Mouse (Mus musculus) urinary bladder, adult 2 months (tissue): Measurements from ENCODE around the gene Immp2l. TPM values are rescaled to one million over a fixed set of nuclear protein-coding genes. Genes with fewer than 3 reads are reported as not detected.

Source experiments
- DNase-seq: peaks from one replicate; pipeline ENCODE4 v3.0.0; 2022; ENCODE audit warnings: low spot score
- polyA plus RNA-seq: library from polyadenylated mRNA; depleted of rRNA; stranded (reverse); fragments of >200 nt; gene quantifications from 2 replicates; pipeline ENCODE4 v1.2.3, GENCODE M21; 2012

Gene Immp2l
- polyA plus RNA-seq, 1 experiment: 6.9 TPM

DNA sequence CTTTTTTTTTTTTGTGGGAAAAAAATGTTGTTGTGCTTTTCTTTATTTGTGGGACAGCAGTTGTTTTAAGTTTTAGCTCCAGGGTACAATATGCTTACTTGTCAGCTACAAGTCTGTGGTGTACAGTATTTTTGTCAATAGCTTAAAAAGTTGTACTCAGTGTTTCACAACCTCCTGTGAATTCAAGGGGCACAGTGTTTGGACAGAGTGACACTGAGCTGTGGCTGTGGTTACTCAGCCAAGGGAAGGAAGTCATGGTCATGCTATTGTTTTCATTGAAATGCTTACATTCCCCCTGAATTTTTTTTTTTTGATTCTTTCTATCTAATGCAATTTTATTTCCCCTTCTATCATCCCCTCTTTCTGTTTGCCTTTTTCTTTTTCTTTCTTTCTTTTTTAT is 159.0 kb downstream of the Immp2l start:
- DNase-seq: no peak

- no peak for DNase-seq
These were observed 161.2 kb downstream of the Immp2l start for GRCm38 (mm10) chr12:41185060-41185459.

DNA sequence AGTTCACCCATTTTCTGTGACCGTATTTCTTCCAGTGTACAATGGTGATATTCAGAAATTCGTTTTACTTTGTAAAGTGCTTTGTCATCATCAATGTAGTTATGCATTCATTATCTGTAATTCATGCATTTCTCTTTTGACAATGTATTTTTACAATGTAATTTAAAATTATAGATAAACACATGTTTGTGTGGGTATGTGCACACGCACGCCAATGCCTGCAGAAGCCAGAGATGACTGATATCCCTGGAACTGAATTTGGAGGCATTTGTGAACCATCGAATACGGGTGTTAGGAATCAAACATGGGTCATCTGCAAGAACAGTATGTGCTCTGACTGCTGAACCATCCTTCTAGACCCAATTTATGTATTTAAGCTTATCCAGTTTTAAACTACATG is 161.6 kb downstream of the Immp2l start:
- no peak for DNase-seq

DNA sequence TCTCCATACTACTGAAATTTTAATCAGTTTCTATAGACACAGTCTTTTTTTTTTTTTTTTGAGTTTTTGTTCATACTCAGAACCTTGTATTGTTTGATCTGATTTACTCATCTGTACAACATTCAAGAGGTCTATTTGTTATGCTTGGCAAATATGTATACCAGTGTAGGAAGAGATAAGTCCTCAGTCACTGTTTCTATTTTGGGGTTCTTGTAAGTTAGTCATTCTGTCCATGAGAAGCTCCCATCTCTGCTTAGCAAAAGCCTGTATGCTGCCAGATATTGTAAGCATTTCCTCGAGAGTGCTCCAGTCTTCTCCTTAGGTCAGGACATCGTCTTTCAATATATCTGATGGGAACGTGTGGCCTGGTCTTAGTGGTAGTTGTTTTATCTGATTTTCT is 168.9 kb downstream of the Immp2l start:
- no peak for DNase-seq

- DNase-seq: no peak
These were observed 172.5 kb downstream of the Immp2l start for GRCm38 (mm10) chr12:41196374-41196773.

DNA sequence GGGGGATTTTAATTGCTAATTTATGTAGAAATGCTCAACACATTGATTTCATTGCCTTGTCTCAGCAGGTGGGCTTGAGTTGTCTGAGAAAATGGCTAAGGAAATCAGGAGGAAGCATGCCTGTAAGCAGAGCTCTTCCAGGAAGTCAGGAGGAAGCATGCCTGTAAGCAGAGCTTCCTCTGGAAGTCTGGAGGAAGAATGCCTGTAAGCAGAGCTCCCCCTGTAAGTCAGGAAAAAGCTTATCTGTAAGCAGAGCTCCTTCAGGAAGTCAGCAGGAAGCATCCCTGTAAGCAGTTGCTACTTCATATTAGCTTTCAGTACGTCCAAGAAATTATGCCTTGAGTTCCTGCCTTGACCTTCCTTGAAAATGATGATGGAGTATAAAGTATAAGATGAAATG is 191.3 kb downstream of the Immp2l start:
- no peak for DNase-seq

DNA sequence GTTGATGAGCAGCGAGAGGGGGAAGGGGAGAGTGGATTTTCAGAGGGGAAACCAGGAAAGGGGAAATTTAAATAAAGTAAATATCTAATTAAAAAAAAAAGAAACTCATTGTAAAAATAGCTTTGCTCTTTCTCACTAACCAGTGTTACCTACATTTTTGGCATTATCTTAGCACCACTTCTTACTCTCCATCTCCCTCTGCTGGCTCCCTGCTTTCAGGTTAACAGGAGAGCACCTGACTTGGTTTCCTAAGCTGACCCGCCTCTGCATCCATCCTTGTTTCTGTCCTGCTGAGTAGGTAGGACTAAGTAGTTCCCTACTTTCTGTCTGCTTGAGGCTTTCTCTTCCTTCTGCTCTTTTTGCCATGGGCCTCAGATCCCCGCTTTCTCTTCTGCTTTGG is 198.0 kb downstream of the Immp2l start:
- no peak for DNase-seq

GRCm38 (mm10) chr12:41223686-41224085 is 199.8 kb downstream of the Immp2l start:
- DNase-seq: no peak

- DNase-seq: no peak
These were observed 200.6 kb downstream of the Immp2l start for GRCm38 (mm10) chr12:41224538-41224937.

- DNase-seq: no peak
These were observed 208.1 kb downstream of the Immp2l start for GRCm38 (mm10) chr12:41231966-41232365.

GRCm38 (mm10) chr12:41237880-41238279 is 214.0 kb downstream of the Immp2l start:
- DNase-seq: no peak

DNA sequence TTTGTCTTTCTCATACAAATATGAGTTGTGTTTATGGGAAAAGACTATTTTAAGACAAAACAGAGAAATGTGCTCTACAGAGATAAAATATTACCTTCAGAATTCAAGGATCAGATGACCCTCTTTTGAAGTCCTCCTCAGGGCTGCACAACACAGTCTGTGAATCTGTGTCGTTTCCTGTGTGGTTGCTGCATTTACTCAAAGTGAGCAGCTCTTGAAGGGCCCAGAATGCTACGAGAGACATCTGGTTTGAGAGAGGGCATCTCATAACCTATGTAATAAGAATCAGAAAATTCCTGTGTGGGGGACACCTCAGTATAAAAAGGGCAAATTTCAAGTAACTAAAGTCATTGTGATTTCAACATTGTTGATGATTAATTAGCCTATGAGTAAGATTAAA is 217.3 kb downstream of the Immp2l start:
- DNase-seq: no peak

GRCm38 (mm10) chr12:41248254-41248653 is 224.4 kb downstream of the Immp2l start:
- DNase-seq: no peak

DNA sequence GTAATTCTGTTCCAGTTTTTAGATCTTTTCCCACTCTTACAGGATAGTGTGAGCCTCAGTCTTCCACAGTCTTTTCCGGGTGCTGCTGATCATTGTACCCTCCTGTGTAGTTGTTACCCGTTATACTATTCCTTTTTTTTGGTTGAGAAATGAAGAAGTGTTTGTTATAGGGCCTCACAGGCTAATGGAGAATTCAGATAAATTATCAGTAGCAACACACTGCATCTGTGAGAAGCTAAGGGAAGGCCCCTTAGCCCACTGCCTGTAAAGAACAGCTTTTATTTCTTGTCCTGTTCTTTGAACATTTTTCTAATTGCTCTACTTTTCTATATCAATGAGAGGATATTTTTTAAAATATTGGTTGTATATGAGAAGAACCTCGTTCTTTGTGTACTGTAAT is 226.2 kb downstream of the Immp2l start:
- no peak for DNase-seq

GRCm38 (mm10) chr12:41257905-41258304 is 234.0 kb downstream of the Immp2l start:
- no peak for DNase-seq

- DNase-seq: no peak
These were observed 235.7 kb downstream of the Immp2l start for GRCm38 (mm10) chr12:41259608-41260007.

DNA sequence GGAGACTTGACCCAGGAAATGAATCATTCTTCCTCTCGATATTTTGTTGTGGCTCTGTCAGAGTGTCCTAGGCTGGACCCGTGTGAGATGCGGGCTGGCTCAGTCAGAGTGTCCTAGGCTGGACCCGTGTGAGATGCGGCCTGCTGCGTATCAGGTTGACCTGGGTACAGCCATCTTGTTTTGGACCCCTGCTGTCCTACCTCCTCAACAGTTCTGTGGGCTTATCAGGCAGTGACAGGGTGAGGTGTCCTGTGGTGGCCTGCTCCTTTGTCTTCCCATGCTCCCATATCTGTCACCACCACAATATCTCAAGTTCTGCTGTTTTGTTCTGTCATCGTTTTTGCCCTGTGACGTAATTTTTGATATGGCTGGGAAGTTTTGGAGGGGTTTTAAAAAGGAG is 250.2 kb downstream of the Immp2l start:
- no peak for DNase-seq

DNA sequence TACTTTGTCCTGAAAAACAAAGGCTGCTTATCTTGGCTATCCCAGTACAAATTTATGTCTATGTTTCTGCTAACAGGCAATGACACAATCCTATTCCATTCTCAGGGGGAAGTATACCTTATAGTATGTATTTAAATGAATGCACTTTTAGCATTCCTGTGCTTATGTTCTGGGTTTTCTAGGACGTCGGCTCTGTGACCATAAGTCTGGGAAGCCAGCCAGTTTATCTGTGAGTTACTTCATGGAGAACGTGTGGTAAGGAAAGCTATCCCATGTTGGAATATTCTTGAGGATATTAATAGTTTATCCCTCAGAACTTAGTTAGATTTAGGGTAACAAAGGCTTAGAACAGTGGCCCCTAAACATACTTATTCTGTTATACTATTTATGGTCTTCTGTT is 251.5 kb downstream of the Immp2l start:
- DNase-seq: no peak

DNA sequence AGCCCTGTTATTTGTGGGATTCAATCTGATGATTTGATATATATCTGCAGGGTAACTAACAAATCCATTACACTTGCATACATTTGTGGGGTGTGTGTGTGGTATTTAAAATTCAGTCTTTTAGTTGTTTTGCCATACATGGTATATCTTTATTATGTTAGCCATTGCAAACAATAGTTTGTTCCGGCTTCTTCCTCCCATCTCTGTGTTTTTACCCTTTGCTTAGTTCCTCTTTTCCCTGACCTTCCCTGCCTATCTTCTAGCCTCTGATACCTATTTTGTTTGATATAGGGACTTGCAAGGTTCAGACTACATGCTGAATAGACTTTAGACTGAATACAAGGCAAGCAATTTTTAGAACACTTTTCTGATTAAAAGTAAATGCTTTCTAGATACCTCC is 254.0 kb downstream of the Immp2l start:
- no peak for DNase-seq

GRCm38 (mm10) chr12:41289047-41289446 is 265.2 kb downstream of the Immp2l start:
- DNase-seq: no peak

DNA sequence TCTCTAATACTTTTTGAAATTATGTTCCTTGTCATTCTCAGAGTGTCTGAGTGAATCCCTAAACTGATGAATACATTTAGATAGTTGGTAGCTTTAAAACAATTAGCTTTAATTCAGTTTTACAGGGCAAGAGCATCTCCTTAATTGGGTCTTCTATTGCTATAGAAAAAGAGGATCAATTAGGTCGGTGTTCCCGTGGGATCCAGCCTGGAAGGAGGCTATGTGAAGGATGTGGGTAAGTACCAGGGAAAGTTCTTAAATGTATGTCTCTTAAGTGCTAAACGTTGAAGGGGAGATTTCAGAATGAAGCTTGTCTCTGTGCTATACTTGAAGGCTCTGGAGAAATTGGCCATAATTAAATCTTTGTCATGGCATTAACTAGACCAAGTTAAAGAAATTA is 283.1 kb downstream of the Immp2l start:
- DNase-seq: no peak

DNA sequence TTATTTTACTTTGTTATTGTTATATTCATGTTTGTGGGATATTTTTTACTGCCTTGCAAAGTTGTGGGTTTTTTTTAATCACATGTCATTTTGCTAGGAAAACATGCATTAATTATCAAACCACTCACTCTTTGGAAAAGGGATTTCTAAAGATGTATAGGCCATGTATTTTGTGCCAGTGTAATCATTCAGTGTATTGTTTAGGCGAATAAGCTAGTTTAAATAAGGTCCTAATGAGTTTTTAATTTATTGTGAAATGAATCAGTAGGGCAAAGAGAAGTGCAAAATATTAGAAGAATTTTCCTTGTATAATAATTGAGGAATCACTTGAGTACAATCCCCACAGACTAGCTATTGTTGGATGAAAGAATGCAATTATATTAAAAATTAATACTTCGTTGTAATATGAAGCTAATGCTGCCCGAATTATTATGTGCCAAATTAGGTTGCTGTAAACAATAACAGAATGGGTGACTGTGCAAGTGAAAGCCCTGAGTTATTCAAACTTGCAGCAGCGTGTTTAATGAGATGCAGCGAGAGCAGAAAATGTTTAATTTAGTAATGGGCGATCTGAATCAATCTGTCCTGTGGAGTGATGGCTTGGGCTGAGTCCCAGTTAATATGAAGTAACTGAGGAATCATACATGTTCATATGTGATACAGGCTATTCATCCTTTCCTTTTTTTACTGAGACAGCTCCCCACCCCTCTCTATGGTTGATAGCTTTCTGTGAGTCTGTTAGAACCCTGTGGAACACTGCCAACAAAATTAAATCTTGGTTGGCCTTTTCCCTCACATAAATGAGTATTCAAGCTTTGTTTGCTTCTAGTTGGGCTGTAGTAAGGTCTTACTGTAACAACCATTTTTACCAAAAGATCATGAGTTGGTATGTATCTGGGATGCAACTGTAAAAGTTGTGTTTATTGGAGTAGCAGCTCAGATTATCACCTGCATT is 285.1 kb downstream of the Immp2l start:
- DNase-seq: no peak

GRCm38 (mm10) chr12:41313391-41313790 is 289.5 kb downstream of the Immp2l start:
- DNase-seq: no peak
